In the genomic region with DNA sequence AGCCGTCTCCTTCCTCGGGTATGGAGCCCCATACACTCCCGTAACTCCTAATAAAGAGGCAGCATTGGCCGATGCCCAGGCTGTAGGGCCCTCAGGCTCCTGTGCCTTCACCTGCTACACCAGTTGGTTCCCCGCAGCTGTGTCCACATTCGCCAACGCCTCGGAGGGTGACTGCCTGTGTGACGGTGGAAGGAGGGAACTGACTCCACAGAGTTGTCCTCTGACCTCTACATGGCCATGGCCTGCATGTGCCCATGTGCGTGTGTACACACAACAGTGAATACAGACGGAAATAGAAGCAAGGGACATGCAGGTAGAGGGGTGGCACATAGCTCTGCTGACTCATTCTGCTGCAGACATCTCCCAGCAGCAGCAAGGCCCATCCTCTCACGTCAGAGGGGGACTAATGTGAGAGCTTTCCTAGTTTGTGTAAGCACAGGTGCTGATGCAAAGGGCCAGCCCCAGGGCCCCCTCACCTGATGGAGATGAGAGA, we compare ENCODE assay signal across 8 mouse cellular contexts. TPM values are rescaled to one million over a fixed set of nuclear protein-coding genes. Genes with fewer than 3 reads are reported as not detected.
DNase-seq lines count a peak whose midpoint lies in the region; ATAC-seq lines count a peak whose summit lies in the region.

No protein-coding gene starts in this region.

- H3K27me3 ChIP-seq in kidney, embryonic 15.5 days = no peaks in the 10 kb centered on the region
- no peaks in the 10 kb centered on the region for H3K27me3 ChIP-seq in neural tube, embryonic 13.5 days
- H3K27me3 ChIP-seq in neural tube, embryonic 15.5 days (replicated peaks) = no peaks in the 10 kb centered on the region

- no peak overlapping the region for H3K9ac ChIP-seq in kidney, embryonic 15.5 days
- 0 out of 2 replicates have a peak overlapping the region, but pooled peaks have one; percentile 0 for H3K9ac ChIP-seq in neural tube, embryonic 13.5 days
- H3K9ac ChIP-seq in neural tube, embryonic 15.5 days (replicated peaks) = no peak overlapping the region

- WGBS in kidney, embryonic 15.5 days = 82% methylated on average over 12 of the region's 12 CpGs
- 78% methylated on average over 12 of the region's 12 CpGs for WGBS in neural tube, embryonic 13.5 days
- WGBS in neural tube, embryonic 15.5 days = 75% methylated on average over 12 of the region's 12 CpGs

- H3K9me3 ChIP-seq in kidney, embryonic 15.5 days (replicated peaks) = no peaks in the 10 kb centered on the region
- H3K9me3 ChIP-seq in neural tube, embryonic 13.5 days = no peaks in the 10 kb centered on the region
- no peaks in the 10 kb centered on the region for H3K9me3 ChIP-seq in neural tube, embryonic 15.5 days (replicated peaks)

- H3K27ac ChIP-seq in kidney, embryonic 15.5 days = no peak overlapping the region
- H3K27ac ChIP-seq in neural tube, embryonic 13.5 days (replicated peaks) = no peak overlapping the region
- no peak overlapping the region for H3K27ac ChIP-seq in neural tube, embryonic 15.5 days (replicated peaks)

- ATAC-seq in kidney, embryonic 15.5 days (replicated peaks; ENCODE audit: low FRiP score) = 0 out of 2 replicates have a peak, but pooled peaks have one; percentile 13
- no peak for ATAC-seq in neural tube, embryonic 13.5 days (ENCODE audit: low read depth)
- no peak for ATAC-seq in neural tube, embryonic 15.5 days (ENCODE audit: low FRiP score)

- no peak overlapping the region for H3K4me2 ChIP-seq in kidney, embryonic 15.5 days
- H3K4me2 ChIP-seq in neural tube, embryonic 13.5 days = no peak overlapping the region
- no peak overlapping the region for H3K4me2 ChIP-seq in neural tube, embryonic 15.5 days

- H3K36me3 ChIP-seq in kidney, embryonic 15.5 days = peaks cover 51% of the 10 kb centered on the region
- H3K36me3 ChIP-seq in neural tube, embryonic 13.5 days = peaks cover 47% of the 10 kb centered on the region
- H3K36me3 ChIP-seq in neural tube, embryonic 15.5 days = peaks cover 26% of the 10 kb centered on the region

- no peak overlapping the region for H3K4me3 ChIP-seq in kidney, embryonic 15.5 days (replicated peaks)
- H3K4me3 ChIP-seq in neural tube, embryonic 13.5 days = no peak overlapping the region
- no peak overlapping the region for H3K4me3 ChIP-seq in neural tube, embryonic 15.5 days (replicated peaks)

- H3K4me1 ChIP-seq in kidney, embryonic 15.5 days = 0 out of 2 replicates have a peak, but pooled peaks cover 3% of the 10 kb centered on the region
- H3K4me1 ChIP-seq in neural tube, embryonic 13.5 days (replicated peaks) = no peaks in the 10 kb centered on the region; the same call in 1 of the 2 replicates
- peaks cover 13% of the 10 kb centered on the region; the same call in 1 of the 2 replicates for H3K4me1 ChIP-seq in neural tube, embryonic 15.5 days

- peak; percentile 51 for DNase-seq in cerebellum, adult 9-11 months
- no peak for DNase-seq in cerebellum, adult 8-10 months
- DNase-seq in kidney, adult 9 months = no peak
- peak; percentile 39 to 58 for DNase-seq in thymus, postnatal 36 days
- DNase-seq in spleen, adult 18-20 months = no peak

RNA-seq across cellular contexts. Expression of a gene that starts 4.9 kb away (rescaled TPM):
- polyA plus RNA-seq in kidney, embryonic 15.5 days (2015; fragmentation: Nextera tagmentation; extraction: Ambion mirVana) = 2.1 and 2.4 TPM in 2 replicates
- 2.8 and 3.5 TPM in 2 replicates for polyA plus RNA-seq in neural tube, embryonic 13.5 days (2015; fragmentation: Nextera tagmentation; extraction: Ambion mirVana)
- 2.5 and 3.8 TPM in 2 replicates for polyA plus RNA-seq in neural tube, embryonic 15.5 days (2015; fragmentation: Nextera tagmentation; extraction: Ambion mirVana)

RNA-seq across cellular contexts. Expression of a gene that starts 8.7 kb away (rescaled TPM):
- 209 and 215 TPM in 2 replicates for polyA plus RNA-seq in kidney, embryonic 15.5 days (2015; fragmentation: Nextera tagmentation; extraction: Ambion mirVana)
- polyA plus RNA-seq in neural tube, embryonic 13.5 days (2015; fragmentation: Nextera tagmentation; extraction: Ambion mirVana) = 176 and 193 TPM in 2 replicates
- 198 and 199 TPM in 2 replicates for polyA plus RNA-seq in neural tube, embryonic 15.5 days (2015; fragmentation: Nextera tagmentation; extraction: Ambion mirVana)

RNA-seq across cellular contexts. Expression of a gene that starts 8.7 kb away (rescaled TPM):
- 287 and 288 TPM in 2 replicates for polyA plus RNA-seq in kidney, embryonic 15.5 days (2015; fragmentation: Nextera tagmentation; extraction: Ambion mirVana)
- polyA plus RNA-seq in neural tube, embryonic 13.5 days (2015; fragmentation: Nextera tagmentation; extraction: Ambion mirVana) = 209 and 223 TPM in 2 replicates
- 205 and 232 TPM in 2 replicates for polyA plus RNA-seq in neural tube, embryonic 15.5 days (2015; fragmentation: Nextera tagmentation; extraction: Ambion mirVana)

RNA-seq across cellular contexts. Expression of a gene that starts 9.7 kb away (rescaled TPM):
- polyA plus RNA-seq in kidney, embryonic 15.5 days (2015; fragmentation: Nextera tagmentation; extraction: Ambion mirVana) = 29.4 TPM in 2 replicates
- 34.7 and 35.1 TPM in 2 replicates for polyA plus RNA-seq in neural tube, embryonic 13.5 days (2015; fragmentation: Nextera tagmentation; extraction: Ambion mirVana)
- polyA plus RNA-seq in neural tube, embryonic 15.5 days (2015; fragmentation: Nextera tagmentation; extraction: Ambion mirVana) = 32.7 and 34.5 TPM in 2 replicates

RNA-seq across cellular contexts. Expression of a gene that starts 14.6 kb away (rescaled TPM):
- 52.4 and 65.7 TPM in 2 replicates for polyA plus RNA-seq in kidney, embryonic 15.5 days (2015; fragmentation: Nextera tagmentation; extraction: Ambion mirVana)
- 140 and 143 TPM in 2 replicates for polyA plus RNA-seq in neural tube, embryonic 13.5 days (2015; fragmentation: Nextera tagmentation; extraction: Ambion mirVana)
- polyA plus RNA-seq in neural tube, embryonic 15.5 days (2015; fragmentation: Nextera tagmentation; extraction: Ambion mirVana) = 155 and 168 TPM in 2 replicates

Comparison
In these comparisons a context has a peak if more than half of its experiments do, and no peak if none do; other contexts are left out.
1. DNase-seq: peak in cerebellum, adult 9-11 months (single experiment) and thymus, postnatal 36 days (2 of 2); none in cerebellum, adult 8-10 months (single experiment), kidney, adult 9 months (single experiment) and spleen, adult 18-20 months (0 of 2).